Mouse (Mus musculus) lung, embryonic 16.5 days (tissue): ENCODE data around the gene Fcer1g. TPM values are rescaled to one million over a fixed set of nuclear protein-coding genes. Genes with fewer than 3 reads are reported as not detected.
A peak's percentile ranks its signal among the peaks of the same experiment; 100 is the strongest.

ENCODE experiments used
- ATAC-seq: fragments of 200-750 bp; cut with Nextera tagmentation; 2 replicates; pipeline ENCODE4 v1.8.0; 2017; ENCODE audit warnings: low read depth, mild to moderate bottlenecking, moderate library complexity
- H3K27ac ChIP-seq: fragments of 300-500 bp; sonication (generic); 2 replicates; pipeline ENCODE4 v1.5.1; 2014; ENCODE audit warnings: mild to moderate bottlenecking, control low read depth, low read length
- H3K27me3 ChIP-seq: fragments of 300-500 bp; sonication (generic); 2 replicates; pipeline ENCODE4 v1.6.1; 2014; ENCODE audit warnings: low read depth, low read length, mixed read lengths; ENCODE audit not compliant: control insufficient read depth, insufficient read depth
- H3K36me3 ChIP-seq: fragments of 300-500 bp; sonication (generic); 2 replicates; pipeline ENCODE4 v1.6.1; 2014; ENCODE audit warnings: low read length; ENCODE audit not compliant: control insufficient read depth, insufficient read depth
- H3K4me1 ChIP-seq: fragments of 300-500 bp; sonication (generic); replicated peaks from 2 replicates; pipeline ENCODE4 v1.6.1; 2014; ENCODE audit warnings: low read length, mixed read lengths; ENCODE audit not compliant: control insufficient read depth, insufficient read depth
- H3K4me2 ChIP-seq: fragments of 300-500 bp; sonication (generic); 2 replicates; pipeline ENCODE4 v1.6.1; 2014; ENCODE audit warnings: low read depth, low read length, control low read depth
- H3K4me3 ChIP-seq: fragments of 300-500 bp; sonication (generic); 2 replicates; pipeline ENCODE4 v1.5.1; 2014; ENCODE audit warnings: mild to moderate bottlenecking, low read length, control low read depth
- H3K9ac ChIP-seq: fragments of 300-500 bp; sonication (generic); 2 replicates; pipeline ENCODE4 v1.6.1; 2014; ENCODE audit warnings: low read length, control low read depth
- H3K9me3 ChIP-seq: fragments of 300-500 bp; sonication (generic); 2 replicates; pipeline ENCODE4 v1.6.1; 2016; ENCODE audit warnings: low read length; ENCODE audit not compliant: control insufficient read depth
- WGBS: fragments of 180-500 bp; shearing (Covaris S2); extraction: QIAGEN DNeasy Blood & Tissue Kit; methylation state at CpG from one replicate; pipeline ENCODE4 v1.1.7; 2014; 5-methylcytosine and 5-hydroxymethylcytosine counted together
- polyA plus RNA-seq: library from polyadenylated mRNA; unstranded; fragments of >200 nt; fragmentation: Nextera tagmentation; extraction: Ambion mirVana; gene quantifications from 2 replicates; pipeline ENCODE4 v1.2.1, GENCODE M21; 2015

Fcer1g gene
- polyA plus RNA-seq, 1 experiment from 2014 or later, result 52.8 TPM

GRCm38 (mm10) chr1:171278436-171278835 lies 44.3 kb upstream of the Fcer1g start:
- peaks cover 8% of the 10 kb centered on the region for H3K4me1 ChIP-seq
- H3K4me3 ChIP-seq, result no peak overlapping the region
- no peaks in the 10 kb centered on the region for H3K9me3 ChIP-seq
- no peak overlapping the region for H3K27ac ChIP-seq
- H3K9ac ChIP-seq, result no peak overlapping the region
- H3K36me3 ChIP-seq, result peaks cover 44% of the 10 kb centered on the region
- no peaks in the 10 kb centered on the region for H3K27me3 ChIP-seq
- ATAC-seq, result no peak
- H3K4me2 ChIP-seq, result no peak overlapping the region
- WGBS, result 93% methylated on average over 8 of the region's 8 CpGs

GRCm38 (mm10) chr1:171277736-171278135 lies 43.6 kb upstream of the Fcer1g start:
- WGBS, result 86% methylated on average over 10 of the region's 10 CpGs
- Histone ChIP-seq H3K9me3 (no peaks in the 10 kb centered on the region), H3K4me1 (peaks cover 8% of the 10 kb centered on the region), H3K4me2 (no peak overlapping the region), H3K4me3 (no peak overlapping the region), H3K36me3 (peaks cover 45% of the 10 kb centered on the region), H3K9ac (no peak overlapping the region), H3K27me3 (no peaks in the 10 kb centered on the region), H3K27ac (no peak overlapping the region)
- no peak for ATAC-seq

GRCm38 (mm10) chr1:171276110-171276748 lies 42.1 kb upstream of the Fcer1g start:
- Histone ChIP-seq H3K36me3 (peaks cover 47% of the 10 kb centered on the region), H3K9me3 (no peaks in the 10 kb centered on the region), H3K9ac (no peak overlapping the region), H3K4me1 (peaks cover 17% of the 10 kb centered on the region), H3K27ac (no peak overlapping the region), H3K4me2 (no peak overlapping the region), H3K27me3 (no peaks in the 10 kb centered on the region), H3K4me3 (no peak overlapping the region)
- WGBS, result 87% methylated on average over 14 of the region's 14 CpGs
- no peak for ATAC-seq

GRCm38 (mm10) chr1:171275144-171275734 lies 41.1 kb upstream of the Fcer1g start:
- peaks cover 47% of the 10 kb centered on the region for H3K36me3 ChIP-seq
- H3K4me3 ChIP-seq, result no peak overlapping the region
- 74% methylated on average over 11 of the region's 11 CpGs for WGBS
- H3K9ac ChIP-seq, result no peak overlapping the region
- no peak for ATAC-seq
- H3K9me3 ChIP-seq, result no peaks in the 10 kb centered on the region
- H3K4me1 ChIP-seq, result peaks cover 20% of the 10 kb centered on the region
- H3K27me3 ChIP-seq, result no peaks in the 10 kb centered on the region
- H3K4me2 ChIP-seq, result no peak overlapping the region
- no peak overlapping the region for H3K27ac ChIP-seq

- Histone ChIP-seq H3K9me3 (no peaks in the 10 kb centered on the region), H3K36me3 (peaks cover 47% of the 10 kb centered on the region), H3K4me2 (no peak overlapping the region), H3K9ac (no peak overlapping the region), H3K4me3 (no peak overlapping the region), H3K27ac (no peak overlapping the region), H3K4me1 (peaks cover 15% of the 10 kb centered on the region), H3K27me3 (no peaks in the 10 kb centered on the region)
- WGBS, result 87% methylated on average over 12 of the region's 12 CpGs
- ATAC-seq, result no peak
Measured at GRCm38 (mm10) chr1:171274171-171274570, 40.0 kb upstream of the Fcer1g start.

GRCm38 (mm10) chr1:171272086-171272485 lies 37.9 kb upstream of the Fcer1g start:
- WGBS, result 82% methylated on average over 3 of the region's 3 CpGs
- Histone ChIP-seq H3K4me1 (peaks cover 15% of the 10 kb centered on the region), H3K36me3 (peaks cover 40% of the 10 kb centered on the region), H3K9ac (no peak overlapping the region; the same call in 1 of the 2 replicates), H3K4me3 (no peak overlapping the region; the same call in 1 of the 2 replicates), H3K27ac (peak overlapping the region; percentile 80; the same call in 1 of the 2 replicates), H3K9me3 (no peaks in the 10 kb centered on the region), H3K4me2 (peak overlapping the region; percentile 73), H3K27me3 (no peaks in the 10 kb centered on the region)
- ATAC-seq, result no peak

GRCm38 (mm10) chr1:171271622-171272021 lies 37.5 kb upstream of the Fcer1g start:
- Histone ChIP-seq H3K36me3 (peaks cover 36% of the 10 kb centered on the region), H3K9ac (peak overlapping the region; percentile 81; the same call in 1 of the 2 replicates), H3K27ac (peak overlapping the region; percentile 80), H3K27me3 (no peaks in the 10 kb centered on the region), H3K4me3 (peak overlapping the region; percentile 77), H3K4me1 (peaks cover 15% of the 10 kb centered on the region), H3K4me2 (peak overlapping the region; percentile 73), H3K9me3 (no peaks in the 10 kb centered on the region)
- ATAC-seq, result no peak
- WGBS, result 52% methylated on average over 10 of the region's 10 CpGs

- no peak for ATAC-seq
- Histone ChIP-seq H3K27me3 (no peaks in the 10 kb centered on the region), H3K4me3 (peak overlapping the region; percentile 77), H3K4me1 (peaks cover 15% of the 10 kb centered on the region), H3K9me3 (no peaks in the 10 kb centered on the region), H3K36me3 (peaks cover 31% of the 10 kb centered on the region), H3K9ac (peak overlapping the region; percentile 81), H3K4me2 (peak overlapping the region; percentile 73), H3K27ac (peak overlapping the region; percentile 80)
- 25% methylated on average over 9 of the region's 9 CpGs for WGBS
Measured at GRCm38 (mm10) chr1:171271196-171271595, 37.0 kb upstream of the Fcer1g start.

- Histone ChIP-seq H3K4me1 (peaks cover 15% of the 10 kb centered on the region), H3K9ac (peak overlapping the region; percentile 81), H3K36me3 (peaks cover 26% of the 10 kb centered on the region), H3K4me2 (peak overlapping the region; percentile 73), H3K27me3 (no peaks in the 10 kb centered on the region), H3K4me3 (peak overlapping the region; percentile 77), H3K9me3 (no peaks in the 10 kb centered on the region), H3K27ac (peak overlapping the region; percentile 80)
- under 1% methylated on average over 19 of the region's 19 CpGs for WGBS
- ATAC-seq, result peak; percentile 82
Measured at GRCm38 (mm10) chr1:171270573-171270900, 36.4 kb upstream of the Fcer1g start.
